Mouse (Mus musculus) gastrocnemius, adult 8-10 months (tissue): Measurements from ENCODE around the gene Gm10306. TPM values are rescaled to one million over a fixed set of nuclear protein-coding genes. Genes with fewer than 3 reads are reported as not detected.

Experiments
- DNase-seq, 2 experiments: peaks; one replicate each; pipeline ENCODE4 v3.0.0; 2022; ENCODE audit warnings: low spot score in 2 of 2
- total RNA-seq, 4 experiments: library from RNA; stranded (reverse); gene quantifications; 2 replicates each; pipeline ENCODE4 v1.2.4; 2022

The Gm10306 gene
- total RNA-seq, 4 experiments from 2014 or later, result not detected

DNA sequence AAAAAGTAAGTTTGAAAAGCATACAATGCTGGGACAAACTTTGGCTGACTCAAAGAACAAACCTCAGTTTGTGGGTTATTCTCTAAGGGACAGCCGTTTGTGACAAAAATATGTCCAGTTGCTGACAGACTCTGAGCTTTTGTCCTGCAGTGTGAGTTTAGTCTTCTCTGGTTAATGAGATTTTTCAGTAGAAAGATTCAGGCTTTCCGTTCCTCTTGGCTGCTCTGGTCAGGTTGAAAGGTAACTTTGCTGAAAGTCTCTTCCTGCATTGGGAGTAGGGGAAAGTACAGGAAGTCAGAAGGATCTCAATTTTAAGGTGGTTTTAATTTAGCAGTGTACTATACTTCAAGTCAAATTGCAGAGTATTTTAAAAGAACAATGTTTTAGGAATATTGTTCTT lies 49.2 kb downstream of the Gm10306 start:
- no peak for DNase-seq

Other genes starting within 250 kb of the Gm10306 start
- 1 to 10 TPM; 1.7 to 2.5 (median 1.9) TPM for gene Caap1, start 250 bp downstream of the Gm10306 start, total RNA-seq
- gene Plaa, start 46.7 kb downstream of the Gm10306 start, total RNA-seq, result 10 to 100 TPM; 29.0 to 39.8 (median 36.1) TPM
- gene Ift74, start 57.9 kb downstream of the Gm10306 start, total RNA-seq, result 1 to 10 TPM; 4.8 to 8.9 (median 5.6) TPM
- gene Lrrc19, start 93.6 kb downstream of the Gm10306 start, total RNA-seq, result not detected
- 10 to 100 TPM in 2 of 4 experiments, 1 to 10 TPM in 2; 7.4 to 10.6 (median 9.3) TPM for gene Tek, start 182.7 kb downstream of the Gm10306 start, total RNA-seq